Mouse (Mus musculus) MEL (cell line): ENCODE results near the gene Myom1.

Experiments
- CTCF ChIP-seq, 3 experiments: IDR thresholded peaks in 2 of 3; conservative IDR thresholded peaks in 1 of 3; 2 replicates each; pipeline ENCODE4 v1.5.1; 2011 to 2012; ENCODE audit warnings: low read length in 3 of 3, low read depth in 2 of 3, mild to moderate bottlenecking in 2 of 3, improper control_type of control experiment in 1 of 3, inconsistent platforms in 1 of 3, mixed read lengths in 1 of 3, moderate library complexity in 1 of 3; ENCODE audit not compliant: control insufficient read depth in 1 of 3, insufficient read depth in 1 of 3, poor library complexity in 1 of 3, severe bottlenecking in 1 of 3
- ELF1 ChIP-seq: IDR thresholded peaks from 2 replicates; pipeline ENCODE4 v1.6.1; 2014; ENCODE audit warnings: low read depth, mild to moderate bottlenecking, inconsistent platforms, low read length, improper control_type of control experiment, moderate library complexity
- EP300 ChIP-seq, 2 experiments: IDR thresholded peaks; 2 replicates each; pipeline ENCODE4 v1.6.1; 2011; ENCODE audit warnings: improper control_type of control experiment in 2 of 2, low read length in 2 of 2, low read depth in 1 of 2, mild to moderate bottlenecking in 1 of 2
- HCFC1 ChIP-seq: IDR thresholded peaks from 2 replicates; pipeline ENCODE4 v1.6.1; 2012; ENCODE audit warnings: low read depth, mild to moderate bottlenecking, inconsistent platforms, low read length, improper control_type of control experiment, moderate library complexity
- MAX ChIP-seq: IDR thresholded peaks from 2 replicates; pipeline ENCODE4 v1.6.1; 2011; ENCODE audit warnings: low read length, improper control_type of control experiment
- MYB ChIP-seq: IDR thresholded peaks from 2 replicates; pipeline ENCODE4 v1.6.1; 2011; ENCODE audit warnings: mild to moderate bottlenecking, low read depth, low read length, improper control_type of control experiment
- POLR2A ChIP-seq, 2 experiments: IDR thresholded peaks; 2 replicates each; pipeline ENCODE4 v1.6.1; 2011 to 2012; ENCODE audit warnings: low read length in 2 of 2, mild to moderate bottlenecking in 2 of 2, control low read depth in 1 of 2, improper control_type of control experiment in 1 of 2, low read depth in 1 of 2, moderate library complexity in 1 of 2; ENCODE audit not compliant: control insufficient read depth in 1 of 2, insufficient read depth in 1 of 2, poor library complexity in 1 of 2
- POLR2AphosphoS2 ChIP-seq: IDR thresholded peaks from 2 replicates; pipeline ENCODE4 v1.6.1; 2011; ENCODE audit warnings: low read length, improper control_type of control experiment
- TCF12 ChIP-seq: IDR thresholded peaks from 2 replicates; pipeline ENCODE4 v1.6.1; 2014; ENCODE audit warnings: low read depth, mild to moderate bottlenecking, inconsistent platforms, low read length, improper control_type of control experiment, moderate library complexity

DNA sequence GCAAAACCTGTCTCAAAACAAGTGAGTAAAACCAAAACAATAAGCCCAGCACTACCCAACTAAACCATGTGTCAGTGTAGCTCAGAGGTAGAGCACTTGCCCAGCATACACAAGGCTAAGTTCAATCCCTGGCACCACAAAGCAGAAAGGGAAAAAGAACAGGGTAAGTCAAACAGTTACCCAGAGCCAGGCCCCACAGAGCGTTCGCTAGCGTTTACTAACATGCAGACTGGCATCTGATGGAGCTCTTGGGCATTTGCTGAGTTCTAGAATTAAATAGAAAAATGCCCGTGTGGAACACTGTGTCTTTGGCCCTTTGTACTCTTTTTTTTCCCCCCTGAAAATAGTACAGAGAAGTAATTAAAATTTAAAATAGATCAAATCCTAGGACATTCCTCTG, 111.8 kb downstream of the Myom1 start:
- TF ChIP-seq ELF1, result no peak
- no peak for TF ChIP-seq POLR2A (IDR thresholded peaks at IDR 0.05; ENCODE audit: control insufficient read depth in 1 of 2, insufficient read depth in 1 of 2, low read depth in 1 of 2, low read length in 2 of 2, poor library complexity in 1 of 2)
- no peak for TF ChIP-seq POLR2AphosphoS2
- TF ChIP-seq HCFC1, result no peak
- no peak for TF ChIP-seq MAX
- no peak for TF ChIP-seq CTCF (IDR thresholded peaks at IDR 0.05 in 2 of 3, conservative IDR thresholded peaks at IDR 0.05 in 1 of 3; ENCODE audit: control insufficient read depth in 1 of 3, insufficient read depth in 1 of 3, low read depth in 2 of 3, low read length in 3 of 3, poor library complexity in 1 of 3, severe bottlenecking in 1 of 3)
- TF ChIP-seq TCF12, result no peak
- no peak for TF ChIP-seq EP300 (IDR thresholded peaks at IDR 0.05; ENCODE audit: low read depth in 1 of 2, low read length in 2 of 2)
- no peak for TF ChIP-seq MYB
